Mouse (Mus musculus) adrenal gland, adult 8-10 months (tissue): Measurements from ENCODE around the gene Olfr1256. TPM values are rescaled to one million over a fixed set of nuclear protein-coding genes. Genes with fewer than 3 reads are reported as not detected.

ENCODE experiments used
- DNase-seq: peaks from one replicate; pipeline ENCODE4 v3.0.0; 2022
- total RNA-seq, 4 experiments: library from RNA; stranded (reverse); gene quantifications; 2 replicates each; pipeline ENCODE4 v1.2.4; 2022

Olfr1256 gene
- total RNA-seq: not detected

- no peak for DNase-seq
Measured at GRCm38 (mm10) chr2:89841455-89841854, at the start of gene Olfr1256. Olfr1256 (minus strand) TSS chr2:89841555.

GRCm38 (mm10) chr2:89878137-89878536 lies 36.8 kb upstream of the Olfr1256 start, which contains the start of gene Olfr1257:
Olfr1257 (plus strand) TSS chr2:89878437.
- no peak for DNase-seq

DNA sequence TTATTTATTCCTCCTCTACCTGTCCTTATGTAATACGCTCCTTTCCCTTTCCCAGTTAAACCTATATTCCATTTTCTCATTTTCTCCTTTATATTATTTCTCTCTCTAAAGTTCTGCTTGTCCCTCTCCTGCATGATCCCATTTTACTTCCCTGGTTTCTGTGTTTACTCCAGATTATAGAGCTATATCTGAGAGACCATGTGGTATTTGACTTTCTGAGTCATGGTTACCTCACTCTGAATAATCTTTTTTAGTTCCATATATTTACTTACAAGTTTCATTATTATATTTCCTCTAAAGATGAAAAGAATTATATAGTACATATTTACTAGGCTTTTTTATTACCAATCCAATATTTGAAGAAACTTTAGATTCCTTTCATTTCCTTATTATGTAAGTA lies 7.9 kb upstream of the Olfr1256 start:
- no peak for DNase-seq

GRCm38 (mm10) chr2:89848105-89848504 lies 6.8 kb upstream of the Olfr1256 start, which contains the start of gene Olfr48:
Olfr48 (minus strand) TSS chr2:89848205.
- DNase-seq: no peak

DNA sequence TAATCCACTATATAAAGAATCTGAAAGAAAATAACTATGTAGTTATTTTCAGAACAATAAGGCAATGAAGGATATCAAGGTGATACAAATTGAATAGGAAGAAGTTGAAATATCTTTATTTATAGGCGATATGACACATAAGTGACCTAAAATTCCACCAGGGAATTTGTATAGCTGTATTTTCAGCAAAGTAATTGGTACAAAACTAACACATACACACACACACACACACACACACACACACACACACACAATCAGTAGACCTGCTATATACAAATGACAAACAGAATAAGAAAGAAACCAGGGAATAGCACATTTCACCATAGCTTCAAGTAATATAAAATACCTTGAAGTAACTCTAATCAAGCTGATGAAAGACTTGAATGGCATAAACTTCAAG lies 21.1 kb downstream of the Olfr1256 start:
- DNase-seq: no peak

DNA sequence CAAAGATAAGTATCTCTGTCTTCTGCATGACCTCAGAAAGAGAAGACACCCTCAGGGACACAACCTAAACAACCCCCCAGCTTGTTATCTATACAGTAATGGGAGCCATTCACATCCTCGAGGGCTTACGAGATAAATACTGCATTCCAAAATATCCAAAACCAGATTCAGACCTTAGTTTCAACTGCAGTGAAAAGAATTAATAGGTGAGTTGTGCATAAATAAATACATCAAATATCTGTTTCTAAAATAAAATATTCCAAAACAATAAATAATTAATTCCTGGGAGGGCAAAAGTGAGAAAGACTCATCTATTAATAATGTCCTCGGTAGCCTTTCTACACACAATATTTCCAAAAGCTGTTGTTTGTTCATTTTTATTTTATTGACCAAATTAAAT lies 29.6 kb downstream of the Olfr1256 start, which contains the start of gene Olfr1255:
Gene Olfr1255, plus strand, starts transcription at position 301 of the 400 bp plus-strand sequence.
- DNase-seq: no peak

DNA sequence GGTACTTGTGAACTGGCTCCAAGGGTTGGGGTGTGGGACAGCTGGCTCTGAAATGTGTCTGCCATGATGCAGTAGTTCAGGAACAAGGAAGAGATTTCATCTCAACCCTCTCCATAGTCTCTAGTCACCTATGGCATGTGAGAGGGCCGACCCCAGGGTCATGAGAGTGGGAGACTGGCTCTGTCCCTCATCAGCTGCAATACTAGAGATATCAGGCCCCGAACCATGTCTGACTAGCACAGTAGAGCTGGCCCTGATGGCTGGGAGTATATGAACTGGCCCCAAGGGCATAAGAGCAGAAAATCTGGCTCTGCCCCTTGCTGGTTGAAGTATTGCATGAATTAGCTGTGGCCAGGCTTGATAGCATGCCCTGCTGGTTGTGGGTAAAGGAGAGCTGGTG lies 30.6 kb downstream of the Olfr1256 start:
- no peak for DNase-seq

DNA sequence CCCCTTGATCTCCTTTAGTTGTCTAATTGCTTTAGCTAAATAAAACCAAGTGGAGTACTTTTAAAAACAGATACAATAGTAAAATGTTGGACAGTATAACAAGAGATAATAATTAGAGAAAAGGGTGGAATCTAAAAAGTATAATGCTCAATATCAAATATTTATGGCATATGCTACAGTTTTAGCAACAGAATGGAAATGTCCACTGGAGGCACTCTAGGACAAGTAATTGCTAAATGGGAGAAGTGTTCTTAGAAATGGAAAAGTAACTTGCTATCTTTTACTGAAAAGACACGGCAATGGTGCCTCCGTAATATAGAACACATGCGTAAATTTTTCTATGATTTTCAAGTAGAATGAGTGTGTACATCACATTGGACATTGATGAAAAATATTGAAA lies 41.8 kb downstream of the Olfr1256 start:
- DNase-seq: no peak

DNA sequence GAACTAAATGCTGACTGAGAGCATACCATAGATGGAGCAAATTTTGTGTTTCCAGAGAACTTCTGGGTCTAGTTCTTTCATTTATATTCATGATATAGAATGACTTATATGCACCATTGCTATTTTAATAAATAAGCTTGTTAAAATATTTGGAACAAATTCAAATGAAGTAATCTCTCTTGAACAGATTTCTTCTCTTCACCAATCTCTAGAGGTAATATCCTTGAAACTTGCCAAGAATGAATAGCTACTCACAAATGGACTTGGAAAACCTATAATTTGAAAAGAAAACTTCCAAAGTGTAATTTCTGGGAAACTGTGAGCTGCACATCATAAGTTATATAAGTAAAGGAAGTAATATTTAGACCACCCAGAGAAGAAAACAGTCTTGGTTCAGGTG lies 47.8 kb downstream of the Olfr1256 start, which contains the start of gene Olfr1254:
Gene Olfr1254, minus strand, starts transcription at position 101 of the 400 bp plus-strand sequence.
- no peak for DNase-seq

Other genes with a start within 250 kb of the Olfr1256 start
- not detected for gene Olfr1246, start 248.4 kb downstream of the Olfr1256 start, total RNA-seq
- not detected for gene Olfr1247, start 227.4 kb downstream of the Olfr1256 start, total RNA-seq
- not detected for gene Olfr1248, start 223.3 kb downstream of the Olfr1256 start, total RNA-seq
- gene Olfr1249, start 206.6 kb downstream of the Olfr1256 start, total RNA-seq: not detected
- gene Olfr1250, start 180.1 kb downstream of the Olfr1256 start, total RNA-seq: under 1 TPM in 1 of 4 experiments, not detected in 3; 0.06 TPM
- gene Olfr1251, start 169.6 kb downstream of the Olfr1256 start, total RNA-seq: not detected
- gene Olfr1252, start 116.5 kb downstream of the Olfr1256 start, total RNA-seq: not detected
- gene Olfr1253, start 84.5 kb downstream of the Olfr1256 start, total RNA-seq: not detected
- gene Olfr1254, start 47.9 kb downstream of the Olfr1256 start, total RNA-seq: not detected
- gene Olfr1255, start 29.5 kb downstream of the Olfr1256 start, total RNA-seq: not detected
- gene Olfr48, start 6.7 kb upstream of the Olfr1256 start, total RNA-seq: not detected
- gene Olfr1257, start 36.9 kb upstream of the Olfr1256 start, total RNA-seq: not detected
- gene Olfr1258, start 85.8 kb upstream of the Olfr1256 start, total RNA-seq: not detected
- gene Olfr1259, start 107.1 kb upstream of the Olfr1256 start, total RNA-seq: not detected
- gene Olfr1260, start 132.8 kb upstream of the Olfr1256 start, total RNA-seq: not detected
- gene Olfr1261, start 149.7 kb upstream of the Olfr1256 start, total RNA-seq: not detected
- gene Olfr1262, start 158.6 kb upstream of the Olfr1256 start, total RNA-seq: not detected
- not detected for gene Olfr1263, start 170.6 kb upstream of the Olfr1256 start, total RNA-seq
- not detected for gene Olfr1264, start 184.0 kb upstream of the Olfr1256 start, total RNA-seq
- not detected for gene Olfr1265, start 193.8 kb upstream of the Olfr1256 start, total RNA-seq
- not detected for gene Olfr140, start 222.0 kb upstream of the Olfr1256 start, total RNA-seq